Mouse (Mus musculus): ENCODE measurements around the gene Bcam. TPM values are rescaled to one million over a fixed set of nuclear protein-coding genes. Genes with fewer than 3 reads are reported as not detected.

Gene Bcam
- total and polyA plus RNA-seq, 2 experiments from 2014 or later = 12.7 to 19.5 TPM

DNA sequence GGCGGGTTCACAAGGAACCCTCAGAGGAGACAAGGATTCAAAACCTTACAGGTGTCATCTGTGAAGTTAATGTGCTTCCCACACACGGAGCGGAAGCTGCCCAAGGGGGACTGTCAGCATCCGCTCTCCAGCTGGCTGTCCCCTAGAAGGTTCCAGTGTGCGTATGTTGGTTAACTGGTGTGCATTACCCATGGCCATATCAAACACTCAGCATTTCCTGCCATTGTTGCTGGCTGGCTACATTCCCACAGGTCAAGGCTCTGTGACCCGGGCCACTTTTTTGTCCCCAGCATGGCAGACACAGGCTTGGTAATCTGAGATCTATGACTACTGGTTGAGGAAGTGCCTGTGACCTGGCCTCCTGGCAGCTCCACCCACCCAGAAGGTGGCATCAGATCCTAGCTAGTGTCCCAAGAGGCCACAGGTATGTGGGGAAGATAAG, 48.0 kb downstream of the Bcam start:
- Histone ChIP-seq H3K4me1 (ENCODE audit: insufficient read depth) (no peaks in the 10 kb centered on the region), H3K4me2 (ENCODE audit: low read depth) (no peak overlapping the region), H3K36me3 (ENCODE audit: insufficient read depth) (peaks cover 47% of the 10 kb centered on the region), H3K4me3 (ENCODE audit: low read depth, low read length) (no peak overlapping the region), H3K9me3 (ENCODE audit: low read length) (no peaks in the 10 kb centered on the region; the same call in 1 of the 2 replicates), H3K9ac (no peak overlapping the region), H3K27ac (ENCODE audit: low read depth, low read length) (no peak overlapping the region), H3K27me3 (ENCODE audit: insufficient read depth, low read length) (no peaks in the 10 kb centered on the region)
- no peak for ATAC-seq
- no peak for TF ChIP-seq CTCF (IDR thresholded peaks at IDR 0.05; ENCODE audit: low read depth)
- WGBS = 93% methylated on average over 6 of the region's 6 CpGs
- DNase-seq = no peak

DNA sequence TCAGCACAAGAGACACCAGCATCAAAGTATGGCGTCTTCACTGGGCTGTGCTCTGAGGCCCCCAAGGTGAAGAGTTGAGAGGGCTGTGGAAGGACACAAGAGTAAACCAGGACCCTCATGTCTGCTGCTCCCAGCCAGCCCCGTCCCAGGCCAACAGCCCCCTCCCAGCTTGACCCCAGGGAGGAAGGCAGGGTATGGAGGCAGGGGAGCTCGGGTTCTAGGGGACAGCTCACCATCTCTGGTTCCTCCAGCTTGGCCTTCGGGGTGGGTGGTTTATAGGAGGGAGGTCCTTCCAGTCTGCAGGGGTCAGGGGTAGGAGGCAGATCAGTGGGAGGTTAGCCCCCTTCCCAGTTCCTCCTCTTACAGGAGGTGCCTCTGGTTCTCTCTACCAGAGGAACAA, 51.6 kb downstream of the Bcam start:
- Histone ChIP-seq H3K27ac (ENCODE audit: low read depth, low read length) (no peak overlapping the region), H3K4me1 (ENCODE audit: insufficient read depth) (0 out of 2 replicates have a peak, but pooled peaks cover 6% of the 10 kb centered on the region), H3K4me3 (ENCODE audit: low read depth, low read length) (no peak overlapping the region), H3K9me3 (ENCODE audit: low read length) (no peaks in the 10 kb centered on the region; the same call in 1 of the 2 replicates), H3K27me3 (ENCODE audit: insufficient read depth, low read length) (no peaks in the 10 kb centered on the region), H3K36me3 (ENCODE audit: insufficient read depth) (peaks cover 16% of the 10 kb centered on the region), H3K4me2 (ENCODE audit: low read depth) (no peak overlapping the region), H3K9ac (no peak overlapping the region)
- TF ChIP-seq CTCF (IDR thresholded peaks at IDR 0.05; ENCODE audit: low read depth) = no peak
- DNase-seq (no peak), ATAC-seq (no peak)
- 90% methylated on average over 4 of the region's 4 CpGs for WGBS

DNA sequence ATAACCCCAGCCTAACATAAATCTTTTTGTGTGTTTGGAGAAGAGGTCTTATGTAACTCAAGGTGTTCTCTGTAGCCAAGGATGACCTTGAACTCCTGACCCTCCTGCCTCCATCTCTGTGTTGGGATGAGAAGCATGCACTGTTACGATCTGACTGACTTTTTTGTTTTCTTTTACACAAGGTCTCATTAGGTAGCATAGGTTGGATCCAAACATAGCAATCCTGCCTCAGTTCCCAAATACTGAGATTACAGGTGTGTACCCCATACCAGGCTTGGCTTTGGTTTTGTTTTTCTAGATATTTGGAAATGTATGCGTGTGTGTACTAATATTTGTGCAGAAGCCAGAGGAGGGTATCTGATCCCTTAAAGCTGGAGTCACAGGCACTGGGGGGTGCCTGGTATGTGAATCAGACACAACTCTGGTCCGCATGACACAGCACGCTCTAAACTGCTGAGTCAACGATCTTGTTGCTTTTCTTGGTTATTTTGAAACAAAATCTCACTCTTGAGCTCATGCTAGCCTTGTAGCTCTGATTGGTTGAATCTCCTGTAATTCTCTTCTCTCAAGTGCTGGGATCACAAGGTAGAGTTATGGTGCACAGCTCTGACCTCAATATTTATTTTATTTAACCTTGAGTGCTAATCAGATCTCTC, 52.4 kb downstream of the Bcam start:
- TF ChIP-seq CTCF (IDR thresholded peaks at IDR 0.05; ENCODE audit: low read depth) = no peak
- Histone ChIP-seq H3K9ac (no peak overlapping the region), H3K36me3 (ENCODE audit: insufficient read depth) (peaks cover 13% of the 10 kb centered on the region; the same call in 1 of the 2 replicates), H3K4me1 (ENCODE audit: insufficient read depth) (0 out of 2 replicates have a peak, but pooled peaks cover 6% of the 10 kb centered on the region), H3K4me3 (ENCODE audit: low read depth, low read length) (no peak overlapping the region), H3K4me2 (ENCODE audit: low read depth) (no peak overlapping the region), H3K27ac (ENCODE audit: low read depth, low read length) (no peak overlapping the region), H3K27me3 (ENCODE audit: insufficient read depth, low read length) (no peaks in the 10 kb centered on the region), H3K9me3 (ENCODE audit: low read length) (no peaks in the 10 kb centered on the region; the same call in 1 of the 2 replicates)
- DNase-seq (no peak), ATAC-seq (no peak)
- WGBS = 98% methylated on average over 5 of the region's 5 CpGs

DNA sequence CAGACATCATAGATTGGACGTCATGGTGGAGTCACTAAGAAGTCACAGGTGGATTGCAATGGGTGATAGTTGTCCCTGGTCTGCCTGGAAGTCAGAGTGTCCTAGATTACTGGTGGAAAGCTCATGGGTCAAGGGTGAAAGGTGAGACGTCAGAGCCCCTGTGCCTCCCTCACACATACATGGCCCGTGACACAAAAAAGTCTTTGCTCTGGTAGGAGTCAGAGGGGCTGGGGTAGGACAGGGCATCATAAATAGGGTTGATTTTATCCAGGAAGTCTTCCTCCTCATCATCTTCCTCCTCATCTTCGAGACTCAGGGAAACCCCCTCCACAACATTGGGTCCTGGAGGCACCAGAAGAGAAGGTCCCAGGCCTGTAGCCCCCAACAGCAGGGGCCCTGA, 53.5 kb downstream of the Bcam start:
- Histone ChIP-seq H3K36me3 (ENCODE audit: insufficient read depth) (peaks cover 14% of the 10 kb centered on the region; the same call in 1 of the 2 replicates), H3K9me3 (ENCODE audit: low read length) (no peaks in the 10 kb centered on the region; the same call in 1 of the 2 replicates), H3K27ac (ENCODE audit: low read depth, low read length) (no peak overlapping the region), H3K4me2 (ENCODE audit: low read depth) (no peak overlapping the region), H3K4me3 (ENCODE audit: low read depth, low read length) (no peak overlapping the region), H3K4me1 (ENCODE audit: insufficient read depth) (0 out of 2 replicates have a peak, but pooled peaks cover 6% of the 10 kb centered on the region), H3K27me3 (ENCODE audit: insufficient read depth, low read length) (no peaks in the 10 kb centered on the region), H3K9ac (no peak overlapping the region)
- ATAC-seq (no peak), DNase-seq (no peak)
- WGBS = 95% methylated on average over 4 of the region's 4 CpGs
- no peak for TF ChIP-seq CTCF (IDR thresholded peaks at IDR 0.05; ENCODE audit: low read depth)

DNA sequence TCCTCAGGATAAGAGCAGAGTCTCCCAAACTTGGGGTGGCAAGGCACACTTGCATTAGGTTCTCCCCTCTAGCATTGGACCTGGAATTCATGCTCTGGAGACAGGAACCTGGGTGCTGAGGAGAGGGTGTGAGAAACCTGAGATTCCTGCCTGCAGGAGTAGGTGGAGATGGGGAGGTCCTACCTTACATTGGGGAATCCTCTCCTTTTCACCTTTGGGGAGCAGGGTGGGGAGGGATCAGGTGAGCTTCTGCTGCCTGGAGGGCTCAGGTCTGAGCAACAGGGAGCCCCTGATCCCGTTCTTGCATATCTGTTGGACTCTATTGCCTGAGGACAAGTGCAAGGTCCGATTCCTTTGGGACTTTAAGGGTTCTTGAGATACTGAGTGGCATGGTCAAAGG, 54.0 kb downstream of the Bcam start:
- Histone ChIP-seq H3K4me3 (ENCODE audit: low read depth, low read length) (no peak overlapping the region), H3K9ac (peak overlapping the region; percentile 31; the same call in 1 of the 2 replicates), H3K36me3 (ENCODE audit: insufficient read depth) (peaks cover 18% of the 10 kb centered on the region), H3K27me3 (ENCODE audit: insufficient read depth, low read length) (no peaks in the 10 kb centered on the region), H3K27ac (ENCODE audit: low read depth, low read length) (peak overlapping the region; percentile 83), H3K4me1 (ENCODE audit: insufficient read depth) (0 out of 2 replicates have a peak, but pooled peaks cover 6% of the 10 kb centered on the region), H3K9me3 (ENCODE audit: low read length) (no peaks in the 10 kb centered on the region; the same call in 1 of the 2 replicates), H3K4me2 (ENCODE audit: low read depth) (peak overlapping the region; percentile 43)
- ATAC-seq (no peak), DNase-seq (no peak)
- no peak for TF ChIP-seq CTCF (IDR thresholded peaks at IDR 0.05; ENCODE audit: low read depth)
- 80% methylated on average over 2 of the region's 2 CpGs for WGBS

DNA sequence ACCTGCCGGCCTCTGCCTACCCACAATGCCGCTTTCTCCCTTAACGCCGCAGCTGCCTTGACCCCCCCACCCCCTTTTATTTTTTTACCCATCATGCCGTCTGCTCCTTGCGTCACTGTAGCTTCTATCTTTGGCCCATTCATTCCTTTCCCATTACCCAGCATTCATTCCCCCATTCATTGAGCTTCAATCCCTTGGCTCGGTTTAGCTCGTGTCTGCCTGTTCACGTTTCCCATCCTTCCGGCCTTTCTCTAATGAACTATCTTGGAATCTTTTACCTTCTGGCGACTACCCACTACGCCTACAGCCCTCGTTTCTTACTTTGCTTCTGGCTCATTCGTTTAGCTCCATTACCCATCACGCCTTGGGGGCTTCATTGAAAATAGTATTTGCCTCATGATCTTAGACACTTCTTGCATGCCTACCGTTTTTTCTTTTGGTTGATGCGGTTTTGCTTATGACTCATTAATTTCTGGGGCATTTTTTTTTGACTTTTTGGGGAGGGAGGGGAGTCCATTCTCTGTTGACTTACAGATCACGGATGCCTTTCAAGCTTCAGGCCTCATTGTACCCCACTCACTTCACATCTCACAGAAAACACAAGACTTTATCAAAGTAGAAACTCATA, 54.6 kb downstream of the Bcam start:
- TF ChIP-seq CTCF (IDR thresholded peaks at IDR 0.05; ENCODE audit: low read depth) = no peak
- Histone ChIP-seq H3K4me3 (ENCODE audit: low read depth, low read length) (peak overlapping the region; percentile 25), H3K4me2 (ENCODE audit: low read depth) (peak overlapping the region; percentile 43), H3K27me3 (ENCODE audit: insufficient read depth, low read length) (no peaks in the 10 kb centered on the region), H3K4me1 (ENCODE audit: insufficient read depth) (0 out of 2 replicates have a peak, but pooled peaks cover 6% of the 10 kb centered on the region), H3K27ac (ENCODE audit: low read depth, low read length) (peak overlapping the region; percentile 83), H3K9ac (peak overlapping the region; percentile 31), H3K9me3 (ENCODE audit: low read length) (no peaks in the 10 kb centered on the region; the same call in 1 of the 2 replicates), H3K36me3 (ENCODE audit: insufficient read depth) (peaks cover 24% of the 10 kb centered on the region)
- ATAC-seq = no peak
- DNase-seq = no peak
- WGBS = 4% methylated on average over 18 of the region's 18 CpGs
